Mouse (Mus musculus): ENCODE measurements around the gene Ccdc6. TPM values are rescaled to one million over a fixed set of nuclear protein-coding genes. Genes with fewer than 3 reads are reported as not detected.
A peak's percentile ranks its signal among the peaks of the same experiment; 100 is the strongest.

Gene Ccdc6
- 10 to 100 TPM; 31.0 to 31.4 TPM for total RNA-seq (2021)
- long read RNA-seq, experiment 1, partial matches to known transcripts: 1 of 5 reads
- long read RNA-seq, experiment 1, other reads (novel, unspliced or antisense): 4 of 5 reads
- long read RNA-seq, experiment 2, partial matches to known transcripts: 3 of 5 reads
- long read RNA-seq, experiment 2, other reads (novel, unspliced or antisense): 2 of 5 reads

GRCm38 (mm10) chr10:70096366-70097188 is at the start of gene Ccdc6:
Ccdc6 (plus strand) TSS chr10:70097121.
- intact Hi-C loops (cut with DNase I): loop anchor here (5.0 kb wide), 5 partner anchors 36 to 201 kb away; no protein-coding TSS in a partner anchor
- peak; percentile 92 to 94 for DNase-seq

GRCm38 (mm10) chr10:70049771-70050170 is 47.1 kb upstream of the Ccdc6 start:
- intact Hi-C loops (cut with DNase I): no loop called here
- no peak for DNase-seq

- intact Hi-C loops (cut with DNase I): no loop called here
- DNase-seq: no peak
Observed at GRCm38 (mm10) chr10:70055291-70055690, 41.6 kb upstream of the Ccdc6 start.

- peak; percentile 33 to 41 for DNase-seq
- intact Hi-C loops (cut with DNase I): no loop called here
Observed at GRCm38 (mm10) chr10:70057064-70057463, 39.9 kb upstream of the Ccdc6 start.

GRCm38 (mm10) chr10:70060021-70060688 is 36.8 kb upstream of the Ccdc6 start:
- DNase-seq: no peak
- intact Hi-C loops (cut with DNase I): no loop called here

- intact Hi-C loops (cut with DNase I): no loop called here
- DNase-seq: no peak
Observed at GRCm38 (mm10) chr10:70060689-70061081, 36.2 kb upstream of the Ccdc6 start.

GRCm38 (mm10) chr10:70063881-70064555 is 32.9 kb upstream of the Ccdc6 start:
- intact Hi-C loops (cut with DNase I): no loop called here

GRCm38 (mm10) chr10:70065191-70065590 is 31.7 kb upstream of the Ccdc6 start:
- DNase-seq: no peak
- intact Hi-C loops (cut with DNase I): no loop called here

More at GRCm38 (mm10) chr10:70063881-70064555, 32.9 kb upstream of the Ccdc6 start:
- DNase-seq: no peak

- intact Hi-C loops (cut with DNase I): no loop called here
- DNase-seq: no peak
Observed at GRCm38 (mm10) chr10:70066497-70067168, 30.3 kb upstream of the Ccdc6 start.

- intact Hi-C loops (cut with DNase I): no loop called here
- no peak for DNase-seq
Observed at GRCm38 (mm10) chr10:70067169-70068115, 29.5 kb upstream of the Ccdc6 start.

- intact Hi-C loops (cut with DNase I): no loop called here
- no peak for DNase-seq
Observed at GRCm38 (mm10) chr10:70069321-70069720, 27.6 kb upstream of the Ccdc6 start.

- intact Hi-C loops (cut with DNase I): no loop called here
Observed at GRCm38 (mm10) chr10:70071334-70071733, 25.6 kb upstream of the Ccdc6 start.

GRCm38 (mm10) chr10:70077452-70077851 is 19.5 kb upstream of the Ccdc6 start:
- intact Hi-C loops (cut with DNase I): no loop called here
- no peak for DNase-seq

More at GRCm38 (mm10) chr10:70071334-70071733, 25.6 kb upstream of the Ccdc6 start:
- no peak for DNase-seq

GRCm38 (mm10) chr10:70080908-70081307 is 16.0 kb upstream of the Ccdc6 start:
- intact Hi-C loops (cut with DNase I): no loop called here
- DNase-seq: no peak

GRCm38 (mm10) chr10:70081564-70082175 is 15.3 kb upstream of the Ccdc6 start:
- peak in 1 of 2 experiments; percentile 38 for DNase-seq
- intact Hi-C loops (cut with DNase I): no loop called here

GRCm38 (mm10) chr10:70083241-70083640 is 13.7 kb upstream of the Ccdc6 start:
- intact Hi-C loops (cut with DNase I): no loop called here
- DNase-seq: no peak

GRCm38 (mm10) chr10:70085256-70085961 is 11.5 kb upstream of the Ccdc6 start:
- intact Hi-C loops (cut with DNase I): no loop called here
- no peak for DNase-seq

- intact Hi-C loops (cut with DNase I): no loop called here
- DNase-seq: no peak
Observed at GRCm38 (mm10) chr10:70088788-70089187, 8.1 kb upstream of the Ccdc6 start.
